Mouse (Mus musculus) ovary, postnatal 10 days (tissue): Measurements from ENCODE around the gene Ube2l6.

Source experiments
- DNase-seq: peaks from one replicate; pipeline ENCODE4 v3.0.0; 2022; ENCODE audit warnings: low spot score

The Ube2l6 gene

GRCm38 (mm10) chr2:84798493-84798921 is at the start of gene Ube2l6:
Ube2l6 (plus strand) TSS chr2:84798828.
- no peak for DNase-seq

DNA sequence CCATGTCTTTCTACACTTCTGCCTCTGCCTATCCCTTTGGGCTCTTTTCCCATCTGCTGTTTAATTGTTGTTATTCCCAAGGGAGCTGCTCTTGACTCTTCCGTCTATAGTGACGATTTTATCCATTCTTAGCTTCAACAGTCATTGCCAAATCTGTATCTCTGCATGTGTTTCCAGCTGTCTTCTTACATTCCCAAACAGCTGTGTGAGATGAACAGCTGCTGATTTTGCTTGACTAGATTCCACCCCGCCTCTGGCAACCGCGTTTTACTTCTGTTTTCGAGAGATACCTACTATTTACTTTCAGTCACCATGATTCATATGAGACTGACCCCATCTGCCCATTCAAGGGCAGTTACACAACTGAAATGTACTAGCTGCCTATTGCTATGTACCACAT is 48.5 kb upstream of the Ube2l6 start:
- no peak for DNase-seq

- no peak for DNase-seq
Observed at GRCm38 (mm10) chr2:84756245-84756644, 42.4 kb upstream of the Ube2l6 start.

- DNase-seq = no peak
Observed at GRCm38 (mm10) chr2:84757026-84757682, 41.5 kb upstream of the Ube2l6 start.

DNA sequence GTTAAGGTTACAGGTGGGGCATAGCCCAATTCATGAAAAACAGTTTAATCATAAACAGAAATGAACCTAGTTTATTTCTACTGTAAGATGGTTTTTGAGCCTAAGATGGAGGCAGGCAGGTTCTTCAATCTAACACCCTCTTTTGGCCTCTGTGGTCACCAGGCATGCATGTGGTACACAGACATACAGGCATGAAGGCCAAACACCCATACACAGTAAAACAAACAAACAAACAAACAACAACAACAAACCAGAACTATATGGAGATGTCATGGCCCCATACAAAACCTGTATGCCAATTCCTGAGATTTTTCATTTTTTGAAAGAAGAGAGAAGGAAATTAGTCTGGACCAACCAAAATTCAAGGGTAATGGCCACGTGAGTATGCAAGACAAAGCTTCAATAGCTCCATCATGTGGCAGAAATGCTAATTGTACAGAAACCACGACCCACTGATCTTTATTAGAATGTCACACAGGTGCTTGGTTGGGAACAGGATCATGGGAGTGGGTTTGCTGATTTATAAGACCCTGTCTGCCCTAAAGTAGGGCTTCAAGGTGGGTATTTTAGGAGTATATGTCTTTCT is 40.0 kb upstream of the Ube2l6 start:
- no peak for DNase-seq

DNA sequence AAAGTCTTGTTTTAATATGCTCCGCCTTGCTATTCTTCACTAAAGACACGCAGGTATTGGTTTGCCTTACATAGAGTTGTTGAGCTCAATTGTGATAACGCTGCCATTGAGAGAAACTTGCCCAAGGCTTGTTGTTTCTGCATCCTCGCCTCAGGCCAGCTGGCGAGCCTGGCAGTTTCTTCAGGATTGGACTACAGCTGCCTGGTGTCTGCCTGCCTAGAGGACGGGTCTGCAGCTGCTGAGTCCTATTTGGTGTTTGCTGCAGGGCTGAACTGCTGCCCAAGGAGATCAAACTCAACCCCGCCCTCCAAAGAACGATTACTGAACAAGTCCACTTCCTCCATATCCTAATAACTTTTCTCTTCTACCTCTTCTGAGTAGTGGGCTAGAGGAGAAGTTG is 37.9 kb upstream of the Ube2l6 start:
- no peak for DNase-seq

GRCm38 (mm10) chr2:84761309-84761708 is 37.3 kb upstream of the Ube2l6 start:
- DNase-seq = no peak

GRCm38 (mm10) chr2:84761840-84762239 is 36.8 kb upstream of the Ube2l6 start:
- DNase-seq = no peak

GRCm38 (mm10) chr2:84762295-84762694 is 36.3 kb upstream of the Ube2l6 start:
- no peak for DNase-seq

- DNase-seq = no peak
Observed at GRCm38 (mm10) chr2:84762818-84763217, 35.8 kb upstream of the Ube2l6 start.

DNA sequence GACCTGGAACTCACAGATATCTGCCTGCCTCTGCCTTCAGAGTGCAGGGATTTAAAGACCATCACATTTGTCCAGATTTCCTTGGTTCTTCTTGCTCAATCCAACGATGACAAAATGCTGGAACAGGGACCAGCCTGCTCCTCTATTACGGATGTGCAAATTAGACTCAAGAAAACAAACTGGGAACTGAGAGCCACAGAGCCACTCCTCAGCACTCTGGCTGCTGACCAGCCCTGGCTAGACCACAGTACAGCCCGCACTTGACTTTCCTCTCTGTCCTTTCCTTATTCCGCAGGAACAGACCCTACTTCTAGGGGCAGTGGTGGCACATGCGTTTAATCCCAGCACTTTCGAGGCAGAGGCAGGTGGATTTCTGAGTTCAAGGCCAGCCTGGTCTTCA is 28.1 kb upstream of the Ube2l6 start:
- DNase-seq = no peak

DNA sequence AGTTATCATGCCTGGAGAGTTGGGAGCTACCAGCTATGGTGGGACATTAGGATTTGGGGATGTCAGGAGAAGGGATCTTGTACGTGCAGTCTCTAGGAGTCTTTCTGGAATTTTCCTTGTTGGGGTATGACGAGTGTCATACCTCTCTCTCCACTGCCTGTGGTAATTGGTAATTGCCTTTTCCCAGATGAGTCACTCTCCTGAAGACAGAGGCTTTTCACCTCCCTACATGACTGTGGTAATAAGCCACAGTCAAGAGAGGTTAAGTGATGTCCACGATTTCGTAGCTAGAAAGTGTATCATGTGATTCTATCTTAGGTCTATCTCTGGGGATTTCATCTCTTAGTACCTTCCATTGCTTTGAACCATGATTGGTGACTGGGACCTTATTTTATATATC is 26.2 kb upstream of the Ube2l6 start:
- no peak for DNase-seq

DNA sequence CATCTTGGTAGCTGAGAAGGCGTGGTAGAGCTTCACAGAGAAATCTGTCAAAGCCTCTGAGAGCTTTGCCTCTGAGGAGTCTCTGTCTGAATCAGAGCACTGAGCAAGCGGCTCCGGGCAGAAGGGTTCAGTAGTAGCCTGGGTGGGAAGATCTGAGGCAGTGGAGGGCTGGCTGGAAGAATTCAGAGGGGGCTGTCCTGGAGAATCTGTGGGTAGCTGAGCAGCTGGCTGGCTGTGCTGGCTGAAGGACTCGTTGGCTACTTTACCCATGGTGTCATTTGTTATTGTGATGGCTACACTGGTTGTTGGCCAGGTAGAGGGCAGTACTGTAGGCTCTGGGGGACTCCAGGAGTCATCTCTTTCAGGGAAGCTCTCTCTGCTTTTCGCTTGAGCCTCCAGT is 25.4 kb upstream of the Ube2l6 start:
- no peak for DNase-seq

DNA sequence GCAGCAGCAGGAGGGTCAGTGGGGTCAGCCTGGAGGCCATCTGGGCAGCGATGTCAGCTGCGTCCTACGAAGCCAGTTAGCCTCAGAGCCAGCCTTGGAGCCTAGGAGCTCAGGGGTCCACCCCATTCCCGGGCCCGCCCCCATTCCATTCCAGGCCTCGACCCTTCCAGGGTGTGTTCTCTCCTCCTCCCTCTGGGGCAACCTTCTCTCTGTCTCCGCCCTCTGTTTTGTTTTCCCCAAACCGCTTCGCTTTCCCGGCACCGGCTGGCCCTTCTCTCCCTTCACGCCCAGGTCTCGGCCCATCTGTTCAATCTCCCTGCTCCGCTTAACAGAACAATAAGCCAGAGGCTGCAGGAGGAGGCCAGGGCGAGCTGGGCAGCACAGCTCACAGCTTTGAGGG is 23.9 kb upstream of the Ube2l6 start:
- DNase-seq = peak; percentile 45

DNA sequence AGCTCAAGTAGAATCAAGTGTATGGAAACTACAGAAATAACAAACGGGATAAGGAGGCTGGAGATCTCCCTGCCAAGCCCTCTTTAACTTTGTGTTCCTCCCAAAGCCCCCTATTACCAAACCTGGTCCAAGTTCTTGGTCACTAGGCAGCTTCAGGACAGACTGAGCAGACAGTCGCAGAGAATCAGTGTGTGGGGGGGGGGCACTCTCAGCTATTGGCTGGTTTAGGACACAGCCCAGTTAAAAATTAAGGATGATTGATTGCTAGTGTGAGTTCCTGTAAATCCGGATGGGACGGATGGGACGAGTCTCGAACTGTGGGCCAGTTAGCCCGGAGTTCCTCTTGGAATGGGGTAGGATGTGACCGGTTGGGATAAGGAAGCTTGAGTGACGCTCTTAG is 23.4 kb upstream of the Ube2l6 start, which contains the start of gene Serping1:
TSS of gene Serping1 (minus strand) at position 204 of the 400 bp plus-strand sequence.
- no peak for DNase-seq

DNA sequence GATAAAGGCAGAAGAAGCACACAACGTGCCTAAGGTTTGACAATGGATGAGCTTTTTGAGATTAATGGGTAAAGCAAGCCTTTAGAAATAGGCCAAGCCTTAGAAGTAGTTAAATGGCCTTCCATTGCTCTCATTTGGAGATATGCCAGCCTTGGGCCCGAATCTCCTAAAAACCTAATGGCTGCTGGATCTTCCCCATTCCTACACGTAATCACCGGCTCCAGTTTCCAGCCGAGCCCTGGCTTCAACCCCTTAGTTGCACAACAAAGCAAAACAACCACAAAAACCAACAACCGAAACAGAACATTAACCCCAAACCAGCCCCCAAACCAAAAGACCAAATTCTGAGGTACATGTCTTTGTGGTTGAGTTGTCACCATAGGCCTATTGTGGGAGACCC is 23.0 kb upstream of the Ube2l6 start:
- DNase-seq = no peak

DNA sequence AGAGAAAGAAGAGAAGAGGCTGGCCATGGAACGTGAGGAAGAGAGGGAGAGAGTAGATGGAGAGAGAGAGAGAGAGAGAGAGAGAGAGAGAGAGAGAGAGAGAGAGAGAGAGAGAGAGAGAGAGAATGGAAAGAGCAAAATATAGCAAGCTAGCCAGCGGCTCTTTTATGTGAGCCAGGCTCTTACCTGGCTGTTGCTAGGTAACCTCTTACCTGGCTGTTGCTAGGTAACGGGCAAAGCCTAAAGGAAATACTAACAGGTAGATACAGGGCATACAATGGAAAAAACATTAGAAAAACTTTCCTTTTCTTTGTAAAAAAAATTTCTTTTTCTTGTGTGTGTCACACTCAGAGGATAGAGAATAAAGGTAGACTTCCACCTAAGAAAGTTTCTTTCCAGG is 20.9 kb upstream of the Ube2l6 start:
- no peak for DNase-seq

- DNase-seq = no peak
Observed at GRCm38 (mm10) chr2:84779210-84779609, 19.4 kb upstream of the Ube2l6 start.

DNA sequence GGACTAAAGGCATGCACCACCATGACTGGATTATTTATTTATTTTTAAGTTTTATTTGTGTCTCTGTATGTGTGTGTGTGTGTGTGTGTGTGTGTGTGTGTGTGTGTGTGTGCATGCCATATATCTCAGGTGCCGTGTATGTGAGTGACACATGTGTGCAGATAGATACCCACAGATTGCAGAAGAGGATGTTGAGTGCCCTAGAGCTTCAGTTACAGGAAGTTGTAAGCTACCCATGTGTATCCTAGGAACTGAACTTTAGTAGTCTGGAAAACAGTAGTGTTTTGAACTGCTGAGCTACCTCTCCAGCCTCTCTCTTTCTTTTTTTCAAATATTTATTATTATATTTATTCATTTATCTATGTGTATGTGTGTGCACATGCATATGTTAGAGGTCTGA is 15.3 kb upstream of the Ube2l6 start:
- no peak for DNase-seq

DNA sequence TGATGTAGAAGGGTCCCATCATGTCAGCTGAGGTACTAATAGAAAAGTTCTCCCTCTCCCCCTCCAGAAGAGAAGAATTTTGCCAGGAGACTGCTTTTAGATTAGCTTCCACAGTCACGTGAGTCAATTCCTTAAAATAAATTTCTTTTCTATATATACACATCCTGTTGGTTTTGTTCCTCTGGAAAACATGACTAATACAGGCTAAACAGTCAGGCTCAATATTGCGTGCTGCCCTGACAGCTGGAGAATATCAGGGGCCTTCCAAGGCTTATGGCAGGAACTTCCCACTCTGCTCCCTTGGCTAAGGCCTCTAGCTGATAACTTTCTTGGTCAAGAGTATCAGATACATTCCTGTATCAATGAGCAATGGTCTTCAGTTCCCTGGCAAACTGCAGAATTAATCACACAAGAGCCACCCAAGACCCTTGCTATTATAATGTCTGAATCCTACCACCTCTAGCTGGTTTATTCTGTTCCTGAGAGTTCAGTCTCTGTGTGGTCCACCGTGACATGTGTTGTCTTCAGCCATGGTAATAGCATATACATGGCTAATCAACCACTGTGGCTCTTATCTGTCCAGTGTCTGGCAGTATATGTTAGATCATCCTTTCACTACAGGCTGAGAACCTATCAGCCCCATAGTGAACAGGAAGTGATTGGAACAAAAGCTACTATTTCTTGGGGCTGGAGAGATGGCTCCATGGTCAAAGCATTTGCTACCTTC is 14.6 kb upstream of the Ube2l6 start:
- DNase-seq = no peak

DNA sequence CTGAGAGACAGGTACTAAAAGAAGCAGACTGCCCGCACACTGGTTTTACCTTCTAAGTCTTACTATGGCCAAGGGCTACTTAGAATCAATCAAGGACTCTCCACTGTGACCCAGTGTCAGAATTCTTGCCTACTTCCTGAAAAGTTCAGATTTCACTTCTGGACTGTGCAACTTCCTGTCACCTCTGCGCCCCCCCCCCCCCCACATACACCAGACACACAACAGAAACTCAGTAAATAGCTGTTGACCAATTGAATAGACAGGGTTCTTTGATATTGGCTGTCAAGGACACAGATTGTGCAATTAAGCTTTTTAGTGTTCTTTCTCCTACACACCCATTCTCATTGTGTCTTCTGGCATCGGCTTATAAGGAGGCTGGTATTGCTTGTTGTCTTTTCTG is 10.3 kb upstream of the Ube2l6 start:
- DNase-seq = no peak

DNA sequence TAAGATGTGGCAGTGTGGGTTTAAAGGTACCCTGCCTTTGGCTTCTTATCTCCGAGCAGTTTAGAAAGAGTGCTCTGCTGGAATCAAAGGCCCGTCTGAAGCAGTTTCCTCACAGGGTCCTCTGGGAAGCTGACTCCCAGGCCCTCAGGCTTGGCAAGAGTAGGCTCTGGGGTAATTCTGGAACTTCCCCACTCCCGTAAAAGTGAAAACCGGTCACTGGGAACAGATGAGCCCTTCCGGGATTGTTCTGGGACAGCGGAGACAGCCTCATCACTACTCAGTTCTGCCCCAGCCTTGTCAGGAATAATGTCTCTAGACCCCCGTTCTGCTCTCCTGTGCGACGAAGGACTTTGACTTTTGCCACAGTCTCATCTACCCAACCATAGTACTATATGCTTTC is 8.2 kb upstream of the Ube2l6 start:
- DNase-seq = no peak

DNA sequence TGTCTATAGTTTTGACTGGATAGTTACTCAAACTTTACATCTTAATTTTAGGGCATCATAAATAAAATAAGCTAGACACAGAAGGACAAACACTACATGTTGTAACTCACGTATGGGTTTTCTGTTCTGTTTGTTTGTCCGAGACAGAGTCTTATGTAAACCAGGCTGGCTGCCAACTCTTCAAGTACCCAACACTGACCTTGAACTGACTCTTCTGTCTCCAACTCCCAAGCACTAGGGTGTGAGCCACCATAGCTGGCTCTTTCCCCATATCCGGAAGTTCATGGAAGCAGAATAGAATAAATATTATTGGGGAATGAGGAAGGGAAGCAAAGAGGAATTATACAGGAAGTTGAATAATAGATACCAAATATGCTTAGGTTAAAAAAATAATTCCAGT is 6.1 kb upstream of the Ube2l6 start:
- DNase-seq = no peak
